ENCODE assay signal across 20 mouse cellular contexts in genomic region chr4:124506083-124506647, GRCm38 (mm10).
DNase-seq lines count a peak whose midpoint lies in the region; ATAC-seq lines count a peak whose summit lies in the region.
"Had no signal": no experiment of that assay in that cellular context is flagged by ENCODE, and none has a peak within 500 bp of the region (broad histone marks: within the 10 kb centered on the region; RNA-seq: fewer than 3 reads in every experiment).

No protein-coding gene starts in this region.

- peaks cover 20% of the 10 kb centered on the region for H3K4me1 ChIP-seq in hindbrain, embryonic 13.5 days (replicated peaks)
- H3K4me1 ChIP-seq in hindbrain, embryonic 11.5 days (replicated peaks; ENCODE audit: control insufficient read depth, insufficient read depth, low read length): no peaks in the 10 kb centered on the region; the same call in 1 of the 2 replicates
- H3K4me1 ChIP-seq in limb, embryonic 13.5 days: peaks cover 21% of the 10 kb centered on the region
- H3K4me1 ChIP-seq in neural tube, embryonic 15.5 days: peaks cover 23% of the 10 kb centered on the region
- H3K4me1 ChIP-seq: embryonic facial prominence, embryonic 15.5 days; heart, embryonic 12.5 days; stomach, embryonic 15.5 days had no signal

- 0 out of 2 replicates have a peak overlapping the region, but pooled peaks have one; percentile 4 for H3K4me2 ChIP-seq in hindbrain, embryonic 13.5 days
- H3K4me2 ChIP-seq in hindbrain, embryonic 11.5 days (replicated peaks; ENCODE audit: low read depth, low read length): no peak overlapping the region
- 0 out of 2 replicates have a peak overlapping the region, but pooled peaks have one; percentile 14 for H3K4me2 ChIP-seq in limb, embryonic 13.5 days (replicated peaks)
- 0 out of 2 replicates have a peak overlapping the region, but pooled peaks have one; percentile 15 for H3K4me2 ChIP-seq in neural tube, embryonic 15.5 days
- H3K4me2 ChIP-seq: embryonic facial prominence, embryonic 15.5 days; heart, embryonic 12.5 days; stomach, embryonic 15.5 days had no signal

- H3K9ac ChIP-seq in hindbrain, embryonic 13.5 days: no peak overlapping the region
- no peak overlapping the region for H3K9ac ChIP-seq in hindbrain, embryonic 11.5 days (ENCODE audit: low read depth, low read length)
- no peak overlapping the region for H3K9ac ChIP-seq in limb, embryonic 13.5 days
- no peak overlapping the region for H3K9ac ChIP-seq in neural tube, embryonic 15.5 days (replicated peaks)
- H3K9ac ChIP-seq: embryonic facial prominence, embryonic 15.5 days; heart, embryonic 12.5 days; liver, postnatal 0 days; stomach, embryonic 15.5 days had no signal

- no peak overlapping the region for H3K27ac ChIP-seq in hindbrain, embryonic 13.5 days
- H3K27ac ChIP-seq in hindbrain, embryonic 11.5 days (ENCODE audit: low read depth, low read length): no peak overlapping the region
- no peak overlapping the region; the same call in 1 of the 2 replicates for H3K27ac ChIP-seq in limb, embryonic 13.5 days
- no peak overlapping the region for H3K27ac ChIP-seq in neural tube, embryonic 15.5 days (replicated peaks)
- H3K27ac ChIP-seq: embryonic facial prominence, embryonic 15.5 days; stomach, embryonic 15.5 days had no signal

- H3K36me3 ChIP-seq in hindbrain, embryonic 13.5 days: no peaks in the 10 kb centered on the region
- no peaks in the 10 kb centered on the region for H3K36me3 ChIP-seq in hindbrain, embryonic 11.5 days (ENCODE audit: control insufficient read depth, insufficient read depth, low read length)
- H3K36me3 ChIP-seq in limb, embryonic 13.5 days: no peaks in the 10 kb centered on the region
- no peaks in the 10 kb centered on the region for H3K36me3 ChIP-seq in neural tube, embryonic 15.5 days
- H3K36me3 ChIP-seq: embryonic facial prominence, embryonic 15.5 days; heart, embryonic 12.5 days; stomach, embryonic 15.5 days had no signal

- no peaks in the 10 kb centered on the region for H3K9me3 ChIP-seq in hindbrain, embryonic 13.5 days
- no peaks in the 10 kb centered on the region for H3K9me3 ChIP-seq in hindbrain, embryonic 11.5 days (ENCODE audit: control insufficient read depth, low read length)
- H3K9me3 ChIP-seq in limb, embryonic 13.5 days: no peaks in the 10 kb centered on the region
- no peaks in the 10 kb centered on the region for H3K9me3 ChIP-seq in neural tube, embryonic 15.5 days (replicated peaks)
- H3K9me3 ChIP-seq: embryonic facial prominence, embryonic 15.5 days; heart, embryonic 12.5 days; stomach, embryonic 15.5 days had no signal

- WGBS in hindbrain, embryonic 13.5 days: 24% methylated on average over 10 of the region's 10 CpGs
- 53% methylated on average over 10 of the region's 10 CpGs for WGBS in hindbrain, embryonic 11.5 days
- 27% methylated on average over 10 of the region's 10 CpGs for WGBS in limb, embryonic 13.5 days
- WGBS in neural tube, embryonic 15.5 days: 16% methylated on average over 10 of the region's 10 CpGs

- peaks cover 25% of the 10 kb centered on the region for H3K27me3 ChIP-seq in hindbrain, embryonic 13.5 days
- 0 out of 2 replicates have a peak, but pooled peaks cover 2% of the 10 kb centered on the region for H3K27me3 ChIP-seq in hindbrain, embryonic 11.5 days (ENCODE audit: control insufficient read depth, insufficient read depth, low read length)
- H3K27me3 ChIP-seq in limb, embryonic 13.5 days: peaks cover 24% of the 10 kb centered on the region
- peaks cover 40% of the 10 kb centered on the region for H3K27me3 ChIP-seq in neural tube, embryonic 15.5 days (replicated peaks)

- ATAC-seq in hindbrain, embryonic 13.5 days (ENCODE audit: low FRiP score): peak; percentile 63; the same call in 1 of the 2 replicates
- no peak for ATAC-seq in hindbrain, embryonic 11.5 days (ENCODE audit: low FRiP score)
- no peak for ATAC-seq in limb, embryonic 13.5 days (ENCODE audit: low FRiP score, low read depth)
- peak; percentile 65; the same call in 1 of the 2 replicates for ATAC-seq in neural tube, embryonic 15.5 days (ENCODE audit: low FRiP score)
- no peak for ATAC-seq in granulocyte monocyte progenitor cell, adult 5-6 weeks (replicated peaks; ENCODE audit: poor library complexity, severe bottlenecking)
- ATAC-seq: intestine, postnatal 0 days; liver, postnatal 0 days had no signal

- DNase-seq in hindbrain, embryonic 11.5 days (ENCODE audit: low spot score): no peak
- peak; percentile 34 to 43 for DNase-seq in right cerebral cortex, postnatal 10 days (ENCODE audit: low spot score in 2 of 2)
- no peak for DNase-seq in right cerebral cortex, adult 18-20 months
- no peak for DNase-seq in gastrocnemius, adult 18-20 months (ENCODE audit: low spot score)
- DNase-seq: cerebellum, adult 11 months; gastrocnemius, postnatal 25 days; heart, postnatal 36 days; kidney, postnatal 10 days; liver, postnatal 0 days; lung, postnatal 4 days; spleen, adult 18-20 months; thymus, postnatal 14 days had no signal

- no peak overlapping the region for H3K4me3 ChIP-seq in hindbrain, embryonic 13.5 days
- no peak overlapping the region for H3K4me3 ChIP-seq in hindbrain, embryonic 11.5 days (ENCODE audit: low read depth, low read length)
- H3K4me3 ChIP-seq in limb, embryonic 13.5 days: no peak overlapping the region
- no peak overlapping the region for H3K4me3 ChIP-seq in neural tube, embryonic 15.5 days (replicated peaks)
- H3K4me3 ChIP-seq: embryonic facial prominence, embryonic 15.5 days; heart, embryonic 12.5 days; stomach, embryonic 15.5 days had no signal

Comparison
In these comparisons a context has a peak if more than half of its experiments do, and no peak if none do; other contexts are left out.
1. ATAC-seq: peak in hindbrain, embryonic 13.5 days (single experiment) and neural tube, embryonic 15.5 days (single experiment); none in hindbrain, embryonic 11.5 days (single experiment), limb, embryonic 13.5 days (single experiment) and granulocyte monocyte progenitor cell, adult 5-6 weeks (single experiment).
2. DNase-seq: peak in right cerebral cortex, postnatal 10 days (2 of 2); none in hindbrain, embryonic 11.5 days (single experiment), right cerebral cortex, adult 18-20 months (single experiment) and gastrocnemius, adult 18-20 months (single experiment).